Comparison of ENCODE assay signal across 8 mouse cellular contexts in genomic region chr8:84968650-84969049, GRCm38 (mm10). TPM values are rescaled to one million over a fixed set of nuclear protein-coding genes. Genes with fewer than 3 reads are reported as not detected.
DNase-seq lines count a peak whose midpoint lies in the region; ATAC-seq and TF ChIP-seq lines count a peak whose summit lies in the region.

No protein-coding gene starts in this region.

- peak; percentile 23 to 46 for DNase-seq in heart, adult 18-20 months
- DNase-seq in heart, postnatal 10 days = no peak
- DNase-seq in MEL (ENCODE audit: low read depth, low spot score) = peak; percentile 74
- peak; percentile 33 for DNase-seq in heart, postnatal 0 days (ENCODE audit: low spot score)
- DNase-seq in testis, postnatal 14 days (ENCODE audit: low spot score) = no peak
- DNase-seq in urinary bladder, postnatal 10 days (ENCODE audit: low spot score) = no peak
- DNase-seq in cerebellum, adult 11 months = no peak

- ATAC-seq in heart, postnatal 0 days (ENCODE audit: insufficient read depth, low read depth) = no peak

- no peak for TF ChIP-seq POLR2A in MEL (IDR thresholded peaks at IDR 0.05; ENCODE audit: control insufficient read depth in 1 of 2, insufficient read depth in 1 of 2, low read depth in 1 of 2, low read length in 2 of 2, poor library complexity in 1 of 2)

- WGBS in heart, postnatal 0 days = 17% methylated on average over 2 of the region's 2 CpGs
- 8% methylated on average over 2 of the region's 2 CpGs for WGBS in macrophage (ENCODE audit: missing documents)

- TF ChIP-seq CTCF in MEL (IDR thresholded peaks at IDR 0.05 in 2 of 3, conservative IDR thresholded peaks at IDR 0.05 in 1 of 3; ENCODE audit: control insufficient read depth in 1 of 3, insufficient read depth in 1 of 3, low read depth in 2 of 3, low read length in 3 of 3, poor library complexity in 1 of 3, severe bottlenecking in 1 of 3) = no peak
- no peak for TF ChIP-seq CTCF in heart, postnatal 0 days (IDR thresholded peaks at IDR 0.05; ENCODE audit: low read depth)

- H3K36me3 ChIP-seq in MEL (ENCODE audit: control insufficient read depth in 1 of 2, insufficient read depth in 2 of 2, low read length in 2 of 2) (peaks cover 4 to 35% of the 10 kb centered on the region in 2 experiments; a peak in 3 of 4 replicates), macrophage (ENCODE audit: inconsistent target) (peaks cover 26% of the 10 kb centered on the region)
- H3K36me3 ChIP-seq in heart, postnatal 0 days (replicated peaks; ENCODE audit: control insufficient read depth, insufficient read depth, low read length) = peaks cover 26% of the 10 kb centered on the region

- H3K9me3 ChIP-seq in MEL (replicated peaks; ENCODE audit: insufficient read depth, low read length) = no peaks in the 10 kb centered on the region
- H3K9me3 ChIP-seq in heart, postnatal 0 days (replicated peaks; ENCODE audit: control insufficient read depth, low read length) = no peaks in the 10 kb centered on the region

- no peak for TF ChIP-seq RAD21 in MEL (IDR thresholded peaks at IDR 0.05; ENCODE audit: low read depth, low read length)

- peaks cover 7 to 36% of the 10 kb centered on the region in 2 experiments for H3K4me1 ChIP-seq in MEL (ENCODE audit: control insufficient read depth in 1 of 2, insufficient read depth in 2 of 2, low read length in 2 of 2)
- H3K4me1 ChIP-seq in heart, postnatal 0 days (ENCODE audit: control insufficient read depth, insufficient read depth) = peaks cover 30% of the 10 kb centered on the region

- no peak; a peak in 1 of 4 replicates for TF ChIP-seq EP300 in MEL (IDR thresholded peaks at IDR 0.05; ENCODE audit: low read depth in 1 of 2, low read length in 2 of 2)
- no peak for TF ChIP-seq EP300 in heart, postnatal 0 days (IDR thresholded peaks at IDR 0.05; ENCODE audit: low read depth)

- H3K4me3 ChIP-seq in MEL (ENCODE audit: control insufficient read depth in 1 of 2, insufficient read depth in 1 of 2, low read depth in 2 of 2, low read length in 2 of 2) = peak overlapping the region; percentile 65 to 73
- H3K4me3 ChIP-seq in heart, postnatal 0 days (ENCODE audit: low read depth, low read length) = peak overlapping the region; percentile 68
- H3K4me3 ChIP-seq in macrophage (ENCODE audit: inconsistent target) = peak overlapping the region; percentile 79

- intact Hi-C loops in heart, postnatal 10 days (cut with DNase I) = no loop called here

- H3K4me2 ChIP-seq in heart, postnatal 0 days (ENCODE audit: low read depth, low read length) = peak overlapping the region; percentile 77

- H3K9ac ChIP-seq in MEL (ENCODE audit: control insufficient read depth, low read depth, low read length, poor library complexity, severe bottlenecking) = peak overlapping the region; percentile 91
- peak overlapping the region; percentile 84 for H3K9ac ChIP-seq in heart, postnatal 0 days (replicated peaks; ENCODE audit: low read depth, low read length)

- no peaks in the 10 kb centered on the region for H3K27me3 ChIP-seq in MEL (ENCODE audit: control insufficient read depth in 1 of 2, insufficient read depth in 2 of 2, low read length in 2 of 2)
- H3K27me3 ChIP-seq in heart, postnatal 0 days (ENCODE audit: control insufficient read depth, insufficient read depth, low read length) = no peaks in the 10 kb centered on the region

- H3K79me2 ChIP-seq in MEL (ENCODE audit: control insufficient read depth, insufficient read depth, low read length, poor library complexity) (peaks cover 22% of the 10 kb centered on the region), macrophage (ENCODE audit: inconsistent target) (peaks cover 13% of the 10 kb centered on the region)

- H3K27ac ChIP-seq in MEL (ENCODE audit: control insufficient read depth, low read depth, low read length) (peak overlapping the region; percentile 84), macrophage (peak overlapping the region; percentile 88)
- peak overlapping the region; percentile 83 for H3K27ac ChIP-seq in heart, postnatal 0 days (ENCODE audit: low read depth)

TF ChIP-seq in MEL, 35 proteins besides CTCF, POLR2A, EP300 and RAD21:
- TF ChIP-seq RCOR1 (IDR thresholded peaks at IDR 0.05; ENCODE audit: low read depth, low read length) (no peak), TBP (IDR thresholded peaks at IDR 0.05; ENCODE audit: low read depth, low read length) (no peak), MXI1 (IDR thresholded peaks at IDR 0.05; ENCODE audit: low read depth, low read length) (peak; percentile 26; the same call in 1 of the 2 replicates), SIN3A (IDR thresholded peaks at IDR 0.05; ENCODE audit: low read length) (0 out of 2 replicates have a peak, but pooled peaks have one; percentile 20)

RNA-seq across cellular contexts. Expression of gene Gm49661, which starts 0.6 kb away (rescaled TPM):
- 1 to 10 TPM in 1 of 2 experiments, not detected in 1; 2.3 TPM for total RNA-seq in heart, adult 18-20 months (2021)
- total RNA-seq in heart, postnatal 10 days (2021) = 1 to 10 TPM in 1 of 2 experiments, not detected in 1; 1.6 TPM
- 3.9 and 4.7 TPM in 2 replicates for total RNA-seq in MEL (2012; rRNA removed)
- not detected for polyA plus RNA-seq in MEL (2012; ENCODE audit: insufficient read depth in 1 of 2, insufficient read length in 2 of 2, low read depth in 1 of 2, low replicate concordance in 2 of 2, missing spikeins in 1 of 2)
- total RNA-seq in heart, postnatal 0 days (2014; rRNA removed; ENCODE audit: low replicate concordance) = not detected in 2 replicates
- polyA plus RNA-seq in heart, postnatal 0 days (2015; fragmentation: Nextera tagmentation; extraction: Ambion mirVana) = not detected in 2 replicates
- not detected for total RNA-seq in macrophage (2018; cell fraction: chromatin; rRNA removed)
- total RNA-seq in macrophage (2018; cell fraction: cytosol; rRNA removed) = not detected
- not detected for total RNA-seq in macrophage (2018; cell fraction: nucleus; rRNA removed)
- not detected in 3 replicates for polyA plus RNA-seq in macrophage (2018)

RNA-seq across cellular contexts. Expression of gene Prdx2, which starts 0.7 kb away (rescaled TPM):
- total RNA-seq in heart, adult 18-20 months (2021) = 100 to 1,000 TPM; 648 to 740 TPM
- 100 to 1,000 TPM; 689 to 769 TPM for total RNA-seq in heart, postnatal 10 days (2021)
- total RNA-seq in MEL (2012; rRNA removed) = 502 and 643 TPM in 2 replicates
- polyA plus RNA-seq in MEL (2012; ENCODE audit: insufficient read depth in 1 of 2, insufficient read length in 2 of 2, low read depth in 1 of 2, low replicate concordance in 2 of 2, missing spikeins in 1 of 2) (100 to 1,000 TPM; 679 to 773 TPM), macrophage (2018) (77.7 to 148 TPM (median 146 TPM) in 3 replicates)
- total RNA-seq in heart, postnatal 0 days (2014; rRNA removed; ENCODE audit: low replicate concordance) = 647 and 809 TPM in 2 replicates
- polyA plus RNA-seq in heart, postnatal 0 days (2015; fragmentation: Nextera tagmentation; extraction: Ambion mirVana) = 758 and 782 TPM in 2 replicates
- 10 to 100 TPM in 17 of 26 experiments, 1 to 10 TPM in 9; 2.5 to 77.4 (median 20.3) TPM for total RNA-seq in macrophage (2018; cell fraction: chromatin; rRNA removed)
- 100 to 1,000 TPM; 154 to 304 (median 217) TPM for total RNA-seq in macrophage (2018; cell fraction: cytosol; rRNA removed)
- 100 to 1,000 TPM in 6 of 26 experiments, 10 to 100 TPM in 20; 17.7 to 152 (median 72.0) TPM for total RNA-seq in macrophage (2018; cell fraction: nucleus; rRNA removed)

RNA-seq across cellular contexts. Expression of gene Rnaseh2a, which starts 0.9 kb away (rescaled TPM):
- 10 to 100 TPM; 45.6 to 48.4 TPM for total RNA-seq in heart, adult 18-20 months (2021)
- 10 to 100 TPM; 53.4 to 55.4 TPM for total RNA-seq in heart, postnatal 10 days (2021)
- 105 TPM in 2 replicates for total RNA-seq in MEL (2012; rRNA removed)
- 100 to 1,000 TPM in 1 of 2 experiments, not detected in 1; 109 TPM for polyA plus RNA-seq in MEL (2012; ENCODE audit: insufficient read depth in 1 of 2, insufficient read length in 2 of 2, low read depth in 1 of 2, low replicate concordance in 2 of 2, missing spikeins in 1 of 2)
- total RNA-seq in heart, postnatal 0 days (2014; rRNA removed; ENCODE audit: low replicate concordance) = 57.9 and 76.4 TPM in 2 replicates
- polyA plus RNA-seq in heart, postnatal 0 days (2015; fragmentation: Nextera tagmentation; extraction: Ambion mirVana) = 52.6 and 57.3 TPM in 2 replicates
- total RNA-seq in macrophage (2018; cell fraction: chromatin; rRNA removed) = 10 to 100 TPM in 19 of 26 experiments, 1 to 10 TPM in 7; 3.0 to 44.7 (median 19.1) TPM
- 10 to 100 TPM; 26.6 to 53.3 (median 36.5) TPM for total RNA-seq in macrophage (2018; cell fraction: cytosol; rRNA removed)
- 10 to 100 TPM in 24 of 26 experiments, 1 to 10 TPM in 2; 8.9 to 49.5 (median 24.1) TPM for total RNA-seq in macrophage (2018; cell fraction: nucleus; rRNA removed)
- 15.9 to 39.3 TPM (median 26.2 TPM) in 3 replicates for polyA plus RNA-seq in macrophage (2018)

RNA-seq across cellular contexts. Expression of gene Junb, which starts 9.9 kb away (rescaled TPM):
- 10 to 100 TPM; 11.0 to 13.9 TPM for total RNA-seq in heart, adult 18-20 months (2021)
- 10 to 100 TPM; 12.6 to 12.7 TPM for total RNA-seq in heart, postnatal 10 days (2021)
- 49.6 and 72.7 TPM in 2 replicates for total RNA-seq in MEL (2012; rRNA removed)
- polyA plus RNA-seq in MEL (2012; ENCODE audit: insufficient read depth in 1 of 2, insufficient read length in 2 of 2, low read depth in 1 of 2, low replicate concordance in 2 of 2, missing spikeins in 1 of 2) = 10 to 100 TPM in 1 of 2 experiments, not detected in 1; 41.6 TPM
- 28.9 and 39.6 TPM in 2 replicates for total RNA-seq in heart, postnatal 0 days (2014; rRNA removed; ENCODE audit: low replicate concordance)
- 10.3 and 13.0 TPM in 2 replicates for polyA plus RNA-seq in heart, postnatal 0 days (2015; fragmentation: Nextera tagmentation; extraction: Ambion mirVana)
- 100 to 1,000 TPM in 24 of 26 experiments, 10 to 100 TPM in 2; 60.1 to 756 (median 302) TPM for total RNA-seq in macrophage (2018; cell fraction: chromatin; rRNA removed)
- 1,000 to 10,000 TPM in 5 of 26 experiments, 100 to 1,000 TPM in 19, 10 to 100 TPM in 2; 75.1 to 1,747 (median 592) TPM for total RNA-seq in macrophage (2018; cell fraction: cytosol; rRNA removed)
- 1,000 to 10,000 TPM in 7 of 26 experiments, 100 to 1,000 TPM in 18, 10 to 100 TPM in 1; 66.0 to 1,515 (median 743) TPM for total RNA-seq in macrophage (2018; cell fraction: nucleus; rRNA removed)
- 26.1 to 86.4 TPM (median 61.3 TPM) in 3 replicates for polyA plus RNA-seq in macrophage (2018)

RNA-seq across cellular contexts. Expression of gene Hook2, which starts 21.8 kb away (rescaled TPM):
- total RNA-seq in heart, adult 18-20 months (2021) = 1 to 10 TPM; 2.7 TPM
- 1 to 10 TPM; 1.8 to 2.3 TPM for total RNA-seq in heart, postnatal 10 days (2021)
- total RNA-seq in MEL (2012; rRNA removed) = 10.5 and 11.5 TPM in 2 replicates
- polyA plus RNA-seq in MEL (2012; ENCODE audit: insufficient read depth in 1 of 2, insufficient read length in 2 of 2, low read depth in 1 of 2, low replicate concordance in 2 of 2, missing spikeins in 1 of 2) = 10 to 100 TPM in 1 of 2 experiments, not detected in 1; 17.5 TPM
- total RNA-seq in heart, postnatal 0 days (2014; rRNA removed; ENCODE audit: low replicate concordance) = 1.9 and 4.8 TPM in 2 replicates
- 3.5 and 4.7 TPM in 2 replicates for polyA plus RNA-seq in heart, postnatal 0 days (2015; fragmentation: Nextera tagmentation; extraction: Ambion mirVana)
- 10 to 100 TPM; 31.8 to 96.7 (median 63.1) TPM for total RNA-seq in macrophage (2018; cell fraction: chromatin; rRNA removed)
- 10 to 100 TPM in 9 of 26 experiments, 1 to 10 TPM in 17; 6.0 to 14.1 (median 8.5) TPM for total RNA-seq in macrophage (2018; cell fraction: cytosol; rRNA removed)
- 10 to 100 TPM in 25 of 26 experiments, 1 to 10 TPM in 1; 9.9 to 41.4 (median 24.7) TPM for total RNA-seq in macrophage (2018; cell fraction: nucleus; rRNA removed)
- 4.9 to 10.9 TPM (median 6.1 TPM) in 3 replicates for polyA plus RNA-seq in macrophage (2018)

Comparison
In these comparisons a context has a peak if more than half of its experiments do, and no peak if none do; other contexts are left out.
1. DNase-seq: peak in heart, adult 18-20 months (2 of 2), MEL (single experiment) and heart, postnatal 0 days (single experiment); none in heart, postnatal 10 days (0 of 2), testis, postnatal 14 days (single experiment), urinary bladder, postnatal 10 days (single experiment) and cerebellum, adult 11 months (single experiment).
2. Peak in every context shown above with its lines, with median percentiles within 50 percentile points of each other: H3K27ac ChIP-seq and H3K4me3 ChIP-seq.